Mouse (Mus musculus): Measurements from ENCODE around the gene Tbc1d9.

- TF ChIP-seq GATA1 (IDR thresholded peaks at IDR 0.05; ENCODE audit: borderline replicate concordance, low read length) (no peak), FLI1 (IDR thresholded peaks at IDR 0.05; ENCODE audit: low read length) (no peak)
Measured at GRCm38 (mm10) chr8:83322374-83322773, 157.2 kb downstream of the Tbc1d9 start.

Data from megakaryocyte, embryonic 14.5 days (primary cell).